Mouse (Mus musculus) lung, adult 2 months (tissue): ENCODE measurements around the gene Mfsd13b. TPM values are rescaled to one million over a fixed set of nuclear protein-coding genes. Genes with fewer than 3 reads are reported as not detected.

ENCODE experiments used
- DNase-seq: peaks from one replicate; pipeline ENCODE4 v3.0.0; 2022
- H3K4me1 ChIP-seq: fragments of 200-500 bp; 2 replicates; pipeline ENCODE4 v1.6.1; 2011; ENCODE audit warnings: low read length; ENCODE audit not compliant: control insufficient read depth, insufficient read depth
- H3K4me3 ChIP-seq: fragments of 200-500 bp; replicated peaks from 2 replicates; pipeline ENCODE3; 2011; ENCODE audit warnings: low read depth, mild to moderate bottlenecking, control low read depth, low read length; ENCODE audit errors: extremely low read depth
- CTCF ChIP-seq: fragments of 200-500 bp; IDR thresholded peaks from 2 replicates; pipeline ENCODE4 v1.5.1; 2011; ENCODE audit warnings: mild to moderate bottlenecking, low read length, control low read depth; ENCODE audit not compliant: insufficient read depth
- POLR2A ChIP-seq: fragments of 200-500 bp; IDR thresholded peaks from 2 replicates; pipeline ENCODE4 v1.6.1; 2011; ENCODE audit warnings: low read depth, mild to moderate bottlenecking, control low read depth, low read length, borderline replicate concordance; ENCODE audit errors: extremely low read depth
- WGBS: fragments of 180-500 bp; shearing (Covaris S2); methylation state at CpG from one replicate; pipeline ENCODE4 v1.1.7; 2018; 5-methylcytosine and 5-hydroxymethylcytosine counted together
- polyA plus RNA-seq: library from polyadenylated mRNA; depleted of rRNA; stranded (reverse); fragments of >200 nt; gene quantifications from 2 replicates; pipeline ENCODE4 v1.2.3, GENCODE M21; 2012; rRNA removed

The Mfsd13b gene
- polyA plus RNA-seq, 1 experiment: 0.19 TPM

GRCm38 (mm10) chr7:121040595-121040994 is 58.3 kb downstream of the Mfsd13b start:
- H3K4me3 ChIP-seq: no peak overlapping the region
- TF ChIP-seq POLR2A: no peak
- no peak for TF ChIP-seq CTCF
- H3K4me1 ChIP-seq: peaks cover 3% of the 10 kb centered on the region
- WGBS: 77% methylated on average over 4 of the region's 4 CpGs
- DNase-seq: no peak

GRCm38 (mm10) chr7:121041989-121042388 is 59.7 kb downstream of the Mfsd13b start:
- H3K4me1 ChIP-seq: no peaks in the 10 kb centered on the region; the same call in 1 of the 2 replicates
- WGBS: 60% methylated on average over 1 of the region's 1 CpGs
- no peak for TF ChIP-seq CTCF
- no peak overlapping the region for H3K4me3 ChIP-seq
- no peak for DNase-seq

- Histone ChIP-seq H3K4me3 (no peak overlapping the region), H3K4me1 (no peaks in the 10 kb centered on the region; the same call in 1 of the 2 replicates)
- WGBS: 83% methylated on average over 3 of the region's 3 CpGs
- TF ChIP-seq POLR2A: no peak
- TF ChIP-seq CTCF: no peak
- DNase-seq: no peak
Measured at GRCm38 (mm10) chr7:121043004-121043403, 60.7 kb downstream of the Mfsd13b start.

- DNase-seq: no peak
- no peaks in the 10 kb centered on the region; the same call in 1 of the 2 replicates for H3K4me1 ChIP-seq
- 95% methylated on average over 1 of the region's 1 CpGs for whole genome bisulfite sequencing
- no peak overlapping the region for H3K4me3 ChIP-seq
- no peak for TF ChIP-seq CTCF
- no peak for TF ChIP-seq POLR2A
Measured at GRCm38 (mm10) chr7:121043510-121043909, 61.2 kb downstream of the Mfsd13b start.

- TF ChIP-seq POLR2A (no peak), CTCF (no peak)
- no peak overlapping the region for H3K4me3 ChIP-seq
- H3K4me1 ChIP-seq: no peaks in the 10 kb centered on the region; the same call in 1 of the 2 replicates
- WGBS: 55% methylated on average over 1 of the region's 1 CpGs
- no peak for DNase-seq
Measured at GRCm38 (mm10) chr7:121044251-121044650, 61.9 kb downstream of the Mfsd13b start.

- WGBS: 61% methylated on average over 6 of the region's 6 CpGs
- no peak overlapping the region for H3K4me3 ChIP-seq
- no peak for DNase-seq
- no peaks in the 10 kb centered on the region; the same call in 1 of the 2 replicates for H3K4me1 ChIP-seq
- TF ChIP-seq POLR2A: no peak
- TF ChIP-seq CTCF: no peak
Measured at GRCm38 (mm10) chr7:121045671-121046453, 63.6 kb downstream of the Mfsd13b start.

- 84% methylated on average over 2 of the region's 2 CpGs for WGBS
- Histone ChIP-seq H3K4me1 (no peaks in the 10 kb centered on the region; the same call in 1 of the 2 replicates), H3K4me3 (no peak overlapping the region)
- TF ChIP-seq POLR2A: no peak
- no peak for TF ChIP-seq CTCF
- no peak for DNase-seq
Measured at GRCm38 (mm10) chr7:121047624-121048023, 65.3 kb downstream of the Mfsd13b start.

GRCm38 (mm10) chr7:121053071-121053470 is 70.8 kb downstream of the Mfsd13b start:
- WGBS: 82% methylated on average over 4 of the region's 4 CpGs
- H3K4me1 ChIP-seq: no peaks in the 10 kb centered on the region
- H3K4me3 ChIP-seq: no peak overlapping the region
- no peak for TF ChIP-seq CTCF
- TF ChIP-seq POLR2A: no peak
- no peak for DNase-seq

GRCm38 (mm10) chr7:121059477-121060218 is 77.3 kb downstream of the Mfsd13b start:
- DNase-seq: no peak
- TF ChIP-seq POLR2A: no peak
- TF ChIP-seq CTCF: no peak
- 39% methylated on average over 6 of the region's 6 CpGs for WGBS
- Histone ChIP-seq H3K4me3 (no peak overlapping the region), H3K4me1 (peaks cover 5% of the 10 kb centered on the region)

GRCm38 (mm10) chr7:121064309-121064708 is 82.0 kb downstream of the Mfsd13b start:
- WGBS: 36% methylated on average over 4 of the region's 4 CpGs
- TF ChIP-seq CTCF (no peak), POLR2A (no peak)
- Histone ChIP-seq H3K4me1 (peaks cover 2% of the 10 kb centered on the region; the same call in 1 of the 2 replicates), H3K4me3 (no peak overlapping the region)
- no peak for DNase-seq

Other genes starting within 250 kb of the Mfsd13b start
- 7.0 and 7.3 TPM in 2 replicates for gene Vwa3a, start 243.2 kb upstream of the Mfsd13b start, polyA plus RNA-seq
- 0.58 and 0.83 TPM in 2 replicates for gene Gm5737, start 170.1 kb upstream of the Mfsd13b start, polyA plus RNA-seq
- 12.0 and 13.9 TPM in 2 replicates for gene Eef2k, start 139.7 kb upstream of the Mfsd13b start, polyA plus RNA-seq
- 12.6 and 14.4 TPM in 2 replicates for gene Polr3e, start 64.8 kb upstream of the Mfsd13b start, polyA plus RNA-seq
- 15.8 and 18.0 TPM in 2 replicates for gene Cdr2, start 197 bp upstream of the Mfsd13b start, polyA plus RNA-seq
- 17.9 and 24.6 TPM in 2 replicates for gene Mettl9, start 51.9 kb downstream of the Mfsd13b start, polyA plus RNA-seq
- 1.5 and 2.7 TPM in 2 replicates for gene Igsf6, start 92.1 kb downstream of the Mfsd13b start, polyA plus RNA-seq
- 0.03 and 0.05 TPM in 2 replicates for gene Otoa, start 99.1 kb downstream of the Mfsd13b start, polyA plus RNA-seq